Mouse (Mus musculus) thymus, adult 2 months (tissue): ENCODE results near the gene Prkn. TPM values are rescaled to one million over a fixed set of nuclear protein-coding genes. Genes with fewer than 3 reads are reported as not detected.

Source experiments
- DNase-seq: peaks from one replicate; pipeline ENCODE4 v3.0.0; 2021
- H3K27ac ChIP-seq: fragments of 200-500 bp; 2 replicates; pipeline ENCODE4 v1.5.1; 2012; ENCODE audit warnings: low read length, control low read depth; ENCODE audit not compliant: control insufficient read depth, insufficient read depth
- H3K27me3 ChIP-seq: fragments of 200-500 bp; 2 replicates; pipeline ENCODE4 v1.6.1; 2012; ENCODE audit warnings: mild to moderate bottlenecking, low read length, moderate library complexity, mixed read lengths; ENCODE audit not compliant: control insufficient read depth, insufficient read depth
- H3K36me3 ChIP-seq: fragments of 200-500 bp; 2 replicates; pipeline ENCODE4 v1.6.1; 2012; ENCODE audit warnings: mild to moderate bottlenecking, low read length, moderate library complexity; ENCODE audit not compliant: control insufficient read depth, insufficient read depth
- H3K4me1 ChIP-seq: fragments of 200-500 bp; replicated peaks from 2 replicates; pipeline ENCODE4 v1.6.1; 2012; ENCODE audit warnings: low read length; ENCODE audit not compliant: control insufficient read depth, insufficient read depth
- H3K4me3 ChIP-seq: fragments of 200-500 bp; 2 replicates; pipeline ENCODE4 v1.5.1; 2012; ENCODE audit warnings: mild to moderate bottlenecking, low read length, control low read depth, moderate library complexity; ENCODE audit not compliant: control insufficient read depth, insufficient read depth
- CTCF ChIP-seq: fragments of 200-500 bp; IDR thresholded peaks from 2 replicates; pipeline ENCODE4 v1.5.1; 2012; ENCODE audit warnings: mild to moderate bottlenecking, control low read depth, low read length, moderate library complexity, borderline replicate concordance; ENCODE audit not compliant: control insufficient read depth, poor library complexity, insufficient read depth; ENCODE audit errors: extremely low read depth
- POLR2A ChIP-seq: fragments of 200-500 bp; IDR thresholded peaks from 2 replicates; pipeline ENCODE4 v1.6.1; 2012; ENCODE audit warnings: mild to moderate bottlenecking, low read length, control low read depth, moderate library complexity; ENCODE audit not compliant: control insufficient read depth, poor library complexity, insufficient read depth; ENCODE audit errors: extremely low read depth
- WGBS: fragments of 180-500 bp; shearing (Covaris S2); methylation state at CpG from one replicate; pipeline ENCODE4 v1.1.7; 2018; 5-methylcytosine and 5-hydroxymethylcytosine counted together
- polyA plus RNA-seq: library from polyadenylated mRNA; depleted of rRNA; stranded (reverse); fragments of >200 nt; gene quantifications from 2 replicates; pipeline ENCODE4 v1.2.3, GENCODE M21; 2012

The Prkn gene
- polyA plus RNA-seq, 1 experiment = 1.4 TPM

DNA sequence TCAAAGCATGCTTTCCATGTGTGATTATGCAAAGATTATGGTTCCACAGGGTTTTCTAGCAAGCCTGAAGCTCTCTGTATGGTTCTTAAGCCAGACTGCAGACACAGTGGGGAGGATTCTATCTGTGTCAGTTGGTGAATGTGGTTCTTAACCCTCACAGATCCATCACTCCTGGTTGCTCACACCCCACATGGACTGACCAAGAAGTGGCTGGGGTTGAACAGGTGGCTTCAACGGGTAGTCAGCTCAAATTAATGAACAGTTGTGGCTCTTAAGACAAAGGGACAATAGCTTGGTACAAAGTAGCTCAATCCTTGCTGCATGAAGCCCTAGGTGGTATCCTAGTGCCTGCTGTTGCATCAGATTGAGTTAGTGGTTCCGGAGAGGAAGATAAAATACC lies 193.4 kb downstream of the Prkn start:
- Histone ChIP-seq H3K27ac (no peak overlapping the region), H3K36me3 (no peaks in the 10 kb centered on the region), H3K4me3 (no peak overlapping the region), H3K4me1 (no peaks in the 10 kb centered on the region), H3K27me3 (no peaks in the 10 kb centered on the region)
- DNase-seq = no peak
- 75% methylated on average over 2 of the region's 2 CpGs for WGBS
- TF ChIP-seq CTCF (no peak), POLR2A (no peak)

DNA sequence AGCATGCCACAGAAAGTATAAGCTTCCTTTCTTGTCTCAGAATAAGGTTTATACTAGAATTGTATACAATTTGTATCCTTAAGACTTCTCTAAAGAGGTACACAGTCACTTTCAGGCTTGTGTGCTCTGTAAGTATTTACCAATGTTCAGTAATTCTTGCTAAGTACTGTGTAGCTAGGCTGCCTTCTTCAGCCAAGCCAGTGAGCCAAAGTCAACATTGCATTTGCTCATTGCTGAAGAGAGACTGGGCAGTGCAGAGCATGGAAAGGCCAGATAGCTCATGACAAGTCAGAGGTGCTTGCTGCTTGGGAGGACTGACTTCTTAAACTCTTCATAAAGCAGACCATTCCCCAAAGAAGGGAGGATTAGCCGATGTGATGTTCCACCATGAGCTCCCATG lies 198.1 kb downstream of the Prkn start:
- Histone ChIP-seq H3K4me3 (no peak overlapping the region), H3K27ac (no peak overlapping the region), H3K36me3 (no peaks in the 10 kb centered on the region), H3K4me1 (no peaks in the 10 kb centered on the region), H3K27me3 (no peaks in the 10 kb centered on the region)
- TF ChIP-seq CTCF = no peak
- TF ChIP-seq POLR2A = no peak
- 89% methylated on average over 1 of the region's 1 CpGs for WGBS
- DNase-seq = no peak

DNA sequence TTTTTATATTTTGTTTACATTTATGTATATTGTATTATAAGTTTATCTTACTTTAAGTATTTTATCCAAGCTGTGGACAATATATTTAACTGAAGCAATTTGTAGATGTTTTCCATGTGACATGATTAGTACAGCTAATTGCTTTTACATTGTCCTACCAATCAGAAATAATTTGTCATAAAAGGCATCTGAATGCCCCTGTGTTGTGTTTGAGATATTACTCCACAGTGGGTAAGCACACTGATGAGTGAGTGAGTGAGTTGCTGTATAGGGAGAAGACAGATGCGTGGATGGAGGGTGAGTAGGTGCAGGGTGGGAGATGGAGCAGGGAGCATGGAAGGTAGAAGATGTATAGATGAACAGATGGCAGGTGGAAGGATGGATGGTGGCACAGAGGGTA lies 218.8 kb downstream of the Prkn start:
- WGBS = 95% methylated on average over 1 of the region's 1 CpGs
- Histone ChIP-seq H3K4me1 (no peaks in the 10 kb centered on the region), H3K36me3 (no peaks in the 10 kb centered on the region), H3K4me3 (no peak overlapping the region), H3K27me3 (no peaks in the 10 kb centered on the region), H3K27ac (no peak overlapping the region)
- no peak for TF ChIP-seq POLR2A
- no peak for DNase-seq

DNA sequence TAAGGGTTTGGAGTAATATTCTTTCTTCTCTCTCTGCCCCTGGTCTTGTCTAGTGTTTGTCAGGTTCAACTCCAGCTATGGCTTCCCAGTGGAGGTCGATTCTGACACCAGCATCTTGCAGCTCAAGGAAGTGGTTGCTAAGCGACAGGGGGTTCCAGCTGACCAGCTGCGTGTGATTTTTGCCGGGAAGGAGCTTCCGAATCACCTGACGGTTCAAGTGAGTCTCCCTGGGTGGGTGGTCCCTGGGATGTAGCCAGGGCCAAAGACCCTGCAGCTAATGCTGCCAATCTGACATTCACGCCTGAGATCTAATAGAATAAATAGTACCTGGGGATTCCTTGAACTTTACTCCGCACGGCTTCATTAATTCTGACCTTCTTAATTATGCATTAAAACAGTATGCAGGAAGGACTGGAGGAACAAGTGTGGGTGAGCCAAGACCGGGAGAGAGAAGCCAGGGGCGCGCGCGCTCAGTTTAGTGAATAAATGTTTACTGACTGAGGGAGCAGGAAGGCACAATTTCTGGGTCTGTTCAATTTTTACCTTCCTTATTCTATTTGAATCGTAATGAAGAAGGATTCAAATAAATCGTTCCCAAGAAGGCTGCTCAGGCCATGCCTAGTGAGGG lies 227.0 kb downstream of the Prkn start:
- no peak for DNase-seq
- Histone ChIP-seq H3K27ac (no peak overlapping the region), H3K27me3 (no peaks in the 10 kb centered on the region), H3K4me3 (no peak overlapping the region), H3K36me3 (no peaks in the 10 kb centered on the region), H3K4me1 (no peaks in the 10 kb centered on the region)
- no peak for TF ChIP-seq CTCF
- WGBS = 47% methylated on average over 16 of the region's 16 CpGs

DNA sequence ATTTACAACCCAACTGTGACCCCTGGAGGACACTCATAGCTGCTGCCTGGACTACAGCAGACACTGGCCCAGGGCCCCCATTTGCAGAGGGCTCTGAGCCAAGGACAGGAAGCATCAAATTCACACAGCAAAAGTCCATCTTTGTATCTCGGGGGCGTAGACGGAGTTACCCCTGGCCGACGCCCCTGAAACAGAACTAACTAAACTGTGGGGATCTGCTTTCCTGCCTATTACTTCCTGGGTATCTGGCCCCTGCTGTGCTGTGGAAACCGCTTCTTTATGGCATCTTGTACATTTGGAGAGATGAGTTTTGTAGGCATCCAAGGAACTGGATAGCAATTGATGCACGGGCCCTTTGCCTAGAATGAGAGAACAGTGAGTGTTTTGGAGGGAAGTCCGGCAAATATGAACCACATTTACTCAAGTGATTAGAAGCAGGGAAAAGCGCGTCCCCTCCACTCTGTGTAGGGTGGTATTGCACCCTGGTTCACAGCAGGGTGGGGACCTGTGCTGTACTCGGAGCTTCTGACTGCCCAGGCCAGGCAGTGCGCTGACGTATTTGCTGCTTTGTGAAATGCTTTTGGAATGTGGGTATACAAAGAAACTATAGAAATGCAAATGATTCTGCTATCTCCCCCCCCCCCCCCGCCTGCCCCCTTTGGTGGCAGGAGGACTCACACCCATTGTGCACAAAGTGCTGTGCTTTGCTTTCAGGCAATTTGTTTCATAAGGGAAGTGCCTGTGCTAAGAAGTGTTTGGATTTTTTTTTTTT lies 227.7 kb downstream of the Prkn start:
- H3K27me3 ChIP-seq = no peaks in the 10 kb centered on the region
- no peaks in the 10 kb centered on the region for H3K4me1 ChIP-seq
- no peak overlapping the region for H3K27ac ChIP-seq
- no peak overlapping the region for H3K4me3 ChIP-seq
- no peaks in the 10 kb centered on the region for H3K36me3 ChIP-seq
- DNase-seq = no peak
- TF ChIP-seq CTCF (no peak), POLR2A (no peak)
- 45% methylated on average over 14 of the region's 14 CpGs for WGBS

DNA sequence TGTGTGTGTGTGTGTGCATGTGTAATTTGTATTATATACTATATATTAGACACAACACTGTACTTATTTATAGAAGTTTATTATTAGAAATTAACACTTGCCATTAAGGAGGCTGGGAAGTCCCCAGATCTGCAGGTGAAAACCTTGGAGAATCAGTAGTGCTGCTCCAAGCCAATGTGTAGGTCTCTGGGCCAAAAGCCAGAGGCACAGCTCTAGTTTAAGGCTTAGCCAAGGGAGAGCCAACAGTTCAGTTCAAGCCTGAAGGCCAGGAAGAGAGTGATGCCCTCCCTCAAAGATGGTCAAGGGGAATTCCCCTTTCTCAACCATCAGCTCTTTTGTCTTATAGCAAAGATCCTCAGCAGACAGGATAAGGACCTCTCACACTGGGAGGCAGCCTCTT lies 230.8 kb downstream of the Prkn start:
- no peaks in the 10 kb centered on the region for H3K4me1 ChIP-seq
- no peaks in the 10 kb centered on the region for H3K36me3 ChIP-seq
- no peak for DNase-seq
- no peaks in the 10 kb centered on the region for H3K27me3 ChIP-seq
- no peak overlapping the region for H3K4me3 ChIP-seq
- H3K27ac ChIP-seq = no peak overlapping the region
- TF ChIP-seq POLR2A = no peak
- no peak for TF ChIP-seq CTCF
